Mouse (Mus musculus) layer of hippocampus, postnatal 25 days (tissue): ENCODE measurements around the gene Med20. TPM values are rescaled to one million over a fixed set of nuclear protein-coding genes. Genes with fewer than 3 reads are reported as not detected.
A peak's percentile ranks its signal among the peaks of the same experiment; 100 is the strongest.

Experiments used
- DNase-seq, 2 experiments: peaks; one replicate each; pipeline ENCODE4 v3.0.0; 2022; ENCODE audit warnings: mixed read lengths in 2 of 2, low spot score in 1 of 2; ENCODE audit errors: extremely low spot score in 1 of 2
- total RNA-seq, 2 experiments: library from RNA; stranded (reverse); gene quantifications; 2 replicates each; pipeline ENCODE4 v1.2.3; 2021

The Med20 gene
- total RNA-seq, 2 experiments from 2014 or later: 28.7 to 29.8 TPM

GRCm38 (mm10) chr17:47669166-47669565, 57.8 kb downstream of the Med20 start:
- no peak for DNase-seq

- DNase-seq: no peak
Measured at GRCm38 (mm10) chr17:47671988-47672310, 60.6 kb downstream of the Med20 start.

- peak; percentile 22 to 28 for DNase-seq
Measured at GRCm38 (mm10) chr17:47672311-47673111, 61.1 kb downstream of the Med20 start.

Other genes with a start within 250 kb of the Med20 start
- gene Mrps10, start 242.7 kb upstream of the Med20 start, total RNA-seq: 10 to 100 TPM; 26.4 to 32.5 TPM
- gene Guca1b, start 226.2 kb upstream of the Med20 start, total RNA-seq: 1 to 10 TPM in 1 of 2 experiments, under 1 TPM in 1; 0.98 to 1.0 TPM
- under 1 TPM in 1 of 2 experiments, not detected in 1; 0.42 TPM for gene Guca1a, start 211.0 kb upstream of the Med20 start, total RNA-seq
- gene AI661453, start 175.0 kb upstream of the Med20 start, total RNA-seq: under 1 TPM; 0.19 to 0.52 TPM
- not detected for gene 1700001C19Rik, start 174.2 kb upstream of the Med20 start, total RNA-seq
- gene Taf8, start 109.3 kb upstream of the Med20 start, total RNA-seq: 10 to 100 TPM; 15.9 to 19.1 TPM
- gene Ccnd3, start 106.5 kb upstream of the Med20 start, total RNA-seq: 10 to 100 TPM; 30.2 to 39.9 TPM
- gene Bysl, start 90 bp upstream of the Med20 start, total RNA-seq: 10 to 100 TPM; 18.4 to 19.1 TPM
- 1 to 10 TPM; 5.2 to 5.5 TPM for gene Gm20517, start within 50 bp of the Med20 start, total RNA-seq
- 10 to 100 TPM in 1 of 2 experiments, 1 to 10 TPM in 1; 9.7 to 14.7 TPM for gene Usp49, start 19.1 kb downstream of the Med20 start, total RNA-seq
- 100 to 1,000 TPM; 207 to 228 TPM for gene Tomm6, start 76.8 kb downstream of the Med20 start, total RNA-seq
- gene Frs3, start 77.4 kb downstream of the Med20 start, total RNA-seq: 10 to 100 TPM; 19.8 to 27.7 TPM
- gene Gm21981, start 82.9 kb downstream of the Med20 start, total RNA-seq: 1 to 10 TPM; 2.9 to 4.5 TPM
- gene Prickle4, start 83.2 kb downstream of the Med20 start, total RNA-seq: 1 to 10 TPM; 1.5 to 5.3 TPM
- not detected for gene Pgc, start 115.3 kb downstream of the Med20 start, total RNA-seq
- gene Tfeb, start 125.4 kb downstream of the Med20 start, total RNA-seq: 10 to 100 TPM; 11.8 to 17.4 TPM
- gene Mdfi, start 223.1 kb downstream of the Med20 start, total RNA-seq: 1 to 10 TPM; 1.4 to 1.5 TPM